Mouse (Mus musculus): ENCODE results near the gene Abhd2. TPM values are rescaled to one million over a fixed set of nuclear protein-coding genes. Genes with fewer than 3 reads are reported as not detected.

Abhd2 gene
- polyA plus RNA-seq (2012; fragmentation: generic; extraction: Trizol), result 10 to 100 TPM in 1 of 2 experiments, 1 to 10 TPM in 1; 3.4 to 12.7 TPM

GRCm38 (mm10) chr7:79272789-79273718 lies at the start of gene Abhd2:
Gene Abhd2, plus strand, starts transcription at chr7:79273199.

GRCm38 (mm10) chr7:79386422-79387133 lies 113.6 kb downstream of the Abhd2 start, which contains the start of gene Rlbp1:
Gene Rlbp1, minus strand, starts transcription at chr7:79387048.

GRCm38 (mm10) chr7:79391883-79392649 lies 119.1 kb downstream of the Abhd2 start, which contains the start of gene Fanci:
Gene Fanci, plus strand, starts transcription at chr7:79391929.

Other genes starting within 250 kb of the Abhd2 start
- gene Acan, start 219.7 kb upstream of the Abhd2 start, polyA plus RNA-seq (2012; fragmentation: generic; extraction: Trizol), result not detected
- gene Hapln3, start 142.2 kb upstream of the Abhd2 start, polyA plus RNA-seq (2012; fragmentation: generic; extraction: Trizol), result under 1 TPM in 1 of 2 experiments, not detected in 1; 0.13 TPM
- 100 to 1,000 TPM; 249 to 347 TPM for gene Mfge8, start 124.1 kb upstream of the Abhd2 start, polyA plus RNA-seq (2012; fragmentation: generic; extraction: Trizol)
- gene Rlbp1, start 113.8 kb downstream of the Abhd2 start, polyA plus RNA-seq (2012; fragmentation: generic; extraction: Trizol), result under 1 TPM; 0.05 to 0.48 TPM
- gene Fanci, start 118.7 kb downstream of the Abhd2 start, polyA plus RNA-seq (2012; fragmentation: generic; extraction: Trizol), result 1 to 10 TPM in 1 of 2 experiments, under 1 TPM in 1; 0.84 to 4.8 TPM
- gene Polg, start 193.2 kb downstream of the Abhd2 start, polyA plus RNA-seq (2012; fragmentation: generic; extraction: Trizol), result 10 to 100 TPM; 20.5 to 25.2 TPM

All from C3H10T1/2 (cell line).